Mouse (Mus musculus): ENCODE measurements around the gene Srebf2.

GRCm38 (mm10) chr15:82156298-82156697, 9.3 kb downstream of the Srebf2 start:
- TF ChIP-seq CTCF (IDR thresholded peaks at IDR 0.05; ENCODE audit: low read depth), result no peak
- TF ChIP-seq EP300 (IDR thresholded peaks at IDR 0.05; ENCODE audit: low read depth), result no peak
